Mouse (Mus musculus) midbrain, postnatal 0 days (tissue): ENCODE results near the gene Qtrt2. TPM values are rescaled to one million over a fixed set of nuclear protein-coding genes. Genes with fewer than 3 reads are reported as not detected.
A peak's percentile ranks its signal among the peaks of the same experiment; 100 is the strongest.

ENCODE experiments used
- ATAC-seq: fragments of 200-750 bp; cut with Nextera tagmentation; 2 replicates; pipeline ENCODE4 v1.8.0; 2017; ENCODE audit warnings: moderate number of reproducible peaks, mild to moderate bottlenecking, moderate TSS enrichment, moderate library complexity; ENCODE audit not compliant: low FRiP score
- DNase-seq: peaks from one replicate; pipeline ENCODE4 v3.0.0-alpha.2; 2015; ENCODE audit warnings: low spot score
- H3K27ac ChIP-seq: fragments of 300-500 bp; sonication (generic); 2 replicates; pipeline ENCODE4 v1.5.1; 2014; ENCODE audit warnings: low read depth, mild to moderate bottlenecking, low read length, mixed read lengths
- H3K27me3 ChIP-seq: fragments of 300-500 bp; sonication (generic); 2 replicates; pipeline ENCODE4 v1.6.1; 2014; ENCODE audit warnings: low read length, control low read depth, mixed read lengths; ENCODE audit not compliant: insufficient read depth
- H3K36me3 ChIP-seq: fragments of 300-500 bp; sonication (generic); 2 replicates; pipeline ENCODE4 v1.6.1; 2014; ENCODE audit warnings: low read length, control low read depth, mixed read lengths; ENCODE audit not compliant: insufficient read depth
- H3K4me1 ChIP-seq: fragments of 300-500 bp; sonication (generic); 2 replicates; pipeline ENCODE4 v1.6.1; 2014; ENCODE audit warnings: mild to moderate bottlenecking, control low read depth, antibody characterized with exemption, low read length, mixed read lengths; ENCODE audit not compliant: insufficient read depth
- H3K4me2 ChIP-seq: fragments of 300-500 bp; sonication (generic); 2 replicates; pipeline ENCODE4 v1.6.1; 2014; ENCODE audit warnings: low read depth, mild to moderate bottlenecking, low read length, mixed read lengths; ENCODE audit not compliant: poor library complexity, severe bottlenecking
- H3K4me3 ChIP-seq: fragments of 300-500 bp; sonication (generic); 2 replicates; pipeline ENCODE4 v1.5.1; 2014; ENCODE audit warnings: low read depth, mild to moderate bottlenecking, low read length, moderate library complexity
- H3K9ac ChIP-seq: fragments of 300-500 bp; sonication (generic); replicated peaks from 2 replicates; pipeline ENCODE4 v1.6.1; 2014; ENCODE audit warnings: mild to moderate bottlenecking, low read length, moderate library complexity, mixed read lengths; ENCODE audit not compliant: poor library complexity, severe bottlenecking
- H3K9me3 ChIP-seq: fragments of 300-500 bp; sonication (generic); 2 replicates; pipeline ENCODE4 v1.6.1; 2016; ENCODE audit warnings: low read length, control low read depth
- CTCF ChIP-seq: IDR thresholded peaks from 2 replicates; pipeline ENCODE4 v1.5.1; 2016; ENCODE audit warnings: antibody characterized with exemption, mild to moderate bottlenecking
- WGBS: fragments of 180-500 bp; shearing (Covaris S2); extraction: QIAGEN DNeasy Blood & Tissue Kit; methylation state at CpG from one replicate; pipeline ENCODE4 v1.1.7; 2014; 5-methylcytosine and 5-hydroxymethylcytosine counted together
- polyA plus RNA-seq: library from polyadenylated mRNA; unstranded; fragments of >200 nt; fragmentation: Nextera tagmentation; extraction: Ambion mirVana; gene quantifications from 2 replicates; pipeline ENCODE4 v1.2.1, GENCODE M21; 2015
- total RNA-seq: library from RNA; depleted of rRNA; stranded (reverse); fragments of >200 nt; gene quantifications from 2 replicates; pipeline ENCODE4 v1.2.3, GENCODE M21; 2014

Gene Qtrt2
- total and polyA plus RNA-seq, 2 experiments from 2014 or later = 10.3 to 28.8 TPM

- Histone ChIP-seq H3K9me3 (no peaks in the 10 kb centered on the region), H3K36me3 (peaks cover 11% of the 10 kb centered on the region), H3K9ac (no peak overlapping the region), H3K4me3 (no peak overlapping the region), H3K4me1 (no peaks in the 10 kb centered on the region), H3K4me2 (no peak overlapping the region), H3K27me3 (no peaks in the 10 kb centered on the region), H3K27ac (no peak overlapping the region)
- no peak for ATAC-seq
- TF ChIP-seq CTCF = peak; percentile 25; the same call in 1 of the 2 replicates
- WGBS = 64% methylated on average over 3 of the region's 3 CpGs
- DNase-seq = no peak
Measured at GRCm38 (mm10) chr16:43881636-43882035, 45.0 kb downstream of the Qtrt2 start.

GRCm38 (mm10) chr16:43879769-43880168, 46.8 kb downstream of the Qtrt2 start:
- DNase-seq (no peak), ATAC-seq (no peak)
- 94% methylated on average over 6 of the region's 6 CpGs for WGBS
- H3K9me3 ChIP-seq = no peaks in the 10 kb centered on the region
- no peak overlapping the region for H3K9ac ChIP-seq
- peaks cover 22% of the 10 kb centered on the region for H3K36me3 ChIP-seq
- H3K4me2 ChIP-seq = no peak overlapping the region
- H3K27me3 ChIP-seq = no peaks in the 10 kb centered on the region
- no peak overlapping the region for H3K27ac ChIP-seq
- no peak for TF ChIP-seq CTCF
- no peak overlapping the region for H3K4me3 ChIP-seq
- H3K4me1 ChIP-seq = no peaks in the 10 kb centered on the region

GRCm38 (mm10) chr16:43871419-43871818, 55.2 kb downstream of the Qtrt2 start:
- TF ChIP-seq CTCF = no peak
- Histone ChIP-seq H3K27ac (no peak overlapping the region), H3K9me3 (no peaks in the 10 kb centered on the region), H3K36me3 (peaks cover 27% of the 10 kb centered on the region), H3K9ac (no peak overlapping the region), H3K4me3 (no peak overlapping the region), H3K4me2 (no peak overlapping the region), H3K27me3 (no peaks in the 10 kb centered on the region), H3K4me1 (no peaks in the 10 kb centered on the region)
- 95% methylated on average over 7 of the region's 7 CpGs for WGBS
- DNase-seq (no peak), ATAC-seq (no peak)

GRCm38 (mm10) chr16:43869805-43870204, 56.8 kb downstream of the Qtrt2 start:
- ATAC-seq (no peak), DNase-seq (no peak)
- Histone ChIP-seq H3K9me3 (no peaks in the 10 kb centered on the region), H3K27me3 (no peaks in the 10 kb centered on the region), H3K4me1 (no peaks in the 10 kb centered on the region), H3K36me3 (peaks cover 18% of the 10 kb centered on the region), H3K4me2 (no peak overlapping the region), H3K9ac (no peak overlapping the region), H3K27ac (no peak overlapping the region), H3K4me3 (no peak overlapping the region)
- TF ChIP-seq CTCF = no peak

- 82% methylated on average over 6 of the region's 6 CpGs for WGBS
- Histone ChIP-seq H3K9ac (no peak overlapping the region), H3K4me3 (no peak overlapping the region), H3K9me3 (no peaks in the 10 kb centered on the region), H3K27ac (no peak overlapping the region), H3K4me2 (no peak overlapping the region), H3K4me1 (no peaks in the 10 kb centered on the region), H3K36me3 (peaks cover 15% of the 10 kb centered on the region), H3K27me3 (no peaks in the 10 kb centered on the region)
- ATAC-seq = no peak
- no peak for TF ChIP-seq CTCF
- DNase-seq = no peak
Measured at GRCm38 (mm10) chr16:43860624-43861023, 66.0 kb downstream of the Qtrt2 start.

- Histone ChIP-seq H3K36me3 (peaks cover 15% of the 10 kb centered on the region), H3K4me1 (no peaks in the 10 kb centered on the region), H3K9me3 (no peaks in the 10 kb centered on the region), H3K9ac (no peak overlapping the region), H3K4me3 (no peak overlapping the region), H3K27ac (no peak overlapping the region), H3K27me3 (no peaks in the 10 kb centered on the region), H3K4me2 (no peak overlapping the region)
- ATAC-seq (no peak), DNase-seq (peak; percentile 36)
- 93% methylated on average over 5 of the region's 5 CpGs for WGBS
- TF ChIP-seq CTCF = no peak
Measured at GRCm38 (mm10) chr16:43858941-43859476, 67.6 kb downstream of the Qtrt2 start.
